Mouse (Mus musculus) forebrain, embryonic 11.5 days (tissue): Measurements from ENCODE around the gene Lztr1. TPM values are rescaled to one million over a fixed set of nuclear protein-coding genes. Genes with fewer than 3 reads are reported as not detected.
A peak's percentile ranks its signal among the peaks of the same experiment; 100 is the strongest.

Experiments used
- ATAC-seq: fragments of 200-750 bp; cut with Nextera tagmentation; replicated peaks from 2 replicates; pipeline ENCODE4 v1.8.0; 2017; ENCODE audit warnings: moderate TSS enrichment; ENCODE audit not compliant: low FRiP score
- DNase-seq: peaks from one replicate; pipeline ENCODE4 v3.0.0-alpha.2; 2017; ENCODE audit warnings: low spot score
- H3K27ac ChIP-seq: fragments of 300-500 bp; sonication (generic); 2 replicates; pipeline ENCODE4 v1.5.1; 2014; ENCODE audit warnings: low read depth, low read length
- H3K27me3 ChIP-seq: fragments of 300-500 bp; sonication (generic); 2 replicates; pipeline ENCODE4 v1.6.1; 2014; ENCODE audit warnings: mild to moderate bottlenecking, low read length, mixed read lengths; ENCODE audit not compliant: control insufficient read depth, insufficient read depth
- H3K36me3 ChIP-seq: fragments of 300-500 bp; sonication (generic); 2 replicates; pipeline ENCODE4 v1.6.1; 2014; ENCODE audit warnings: mild to moderate bottlenecking, low read length, moderate library complexity, mixed read lengths; ENCODE audit not compliant: control insufficient read depth, insufficient read depth
- H3K4me1 ChIP-seq: fragments of 300-500 bp; sonication (generic); replicated peaks from 2 replicates; pipeline ENCODE4 v1.6.1; 2014; ENCODE audit warnings: low read length, mixed read lengths; ENCODE audit not compliant: control insufficient read depth, insufficient read depth
- H3K4me2 ChIP-seq: fragments of 300-500 bp; sonication (generic); 2 replicates; pipeline ENCODE4 v1.6.1; 2014; ENCODE audit warnings: low read depth, mild to moderate bottlenecking, low read length, moderate library complexity, mixed read lengths; ENCODE audit not compliant: severe bottlenecking
- H3K4me3 ChIP-seq: fragments of 300-500 bp; sonication (generic); 2 replicates; pipeline ENCODE4 v1.5.1; 2014; ENCODE audit warnings: low read depth, low read length
- H3K9ac ChIP-seq: fragments of 300-500 bp; sonication (generic); 2 replicates; pipeline ENCODE4 v1.6.1; 2014; ENCODE audit warnings: low read length
- H3K9me3 ChIP-seq: fragments of 300-500 bp; sonication (generic); 2 replicates; pipeline ENCODE4 v1.6.1; 2016; ENCODE audit warnings: low read length, mixed read lengths; ENCODE audit not compliant: control insufficient read depth
- WGBS: fragments of 180-500 bp; shearing (Covaris S2); extraction: QIAGEN DNeasy Blood & Tissue Kit; methylation state at CpG from one replicate; pipeline ENCODE4 v1.1.7; 2014; 5-methylcytosine and 5-hydroxymethylcytosine counted together
- polyA plus RNA-seq: library from polyadenylated mRNA; unstranded; fragments of >200 nt; fragmentation: Nextera tagmentation; extraction: Ambion mirVana; gene quantifications from 2 replicates; pipeline ENCODE4 v1.2.1, GENCODE M21; 2014

Gene Lztr1
- polyA plus RNA-seq, 1 experiment from 2014 or later: 97.5 TPM

DNA sequence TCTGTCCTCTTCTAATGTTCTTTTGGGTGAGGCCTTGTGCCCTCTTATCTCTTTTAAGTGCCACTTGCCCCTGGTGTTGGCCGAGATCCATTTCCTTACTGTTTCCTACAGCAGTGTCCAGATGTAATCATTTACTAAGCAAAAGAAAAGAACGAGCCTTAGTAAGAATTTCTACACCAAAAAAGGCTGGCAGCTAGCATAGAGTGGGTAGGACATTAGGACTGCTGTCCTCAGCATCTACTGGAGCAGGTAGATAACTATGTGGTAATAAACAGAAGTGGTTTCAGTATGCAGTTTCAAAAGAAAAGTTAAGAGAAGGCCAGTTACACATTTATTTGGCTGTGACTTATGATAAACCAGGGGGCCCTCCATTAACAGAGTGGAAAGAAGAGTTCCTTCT lies 2.2 kb downstream of the Lztr1 start:
- Histone ChIP-seq H3K9ac (no peak overlapping the region), H3K27ac (no peak overlapping the region), H3K36me3 (no peaks in the 10 kb centered on the region; the same call in none of the 2 replicates), H3K4me1 (peaks cover 13% of the 10 kb centered on the region), H3K27me3 (no peaks in the 10 kb centered on the region), H3K4me2 (no peak overlapping the region), H3K4me3 (no peak overlapping the region), H3K9me3 (no peaks in the 10 kb centered on the region)
- no peak for ATAC-seq
- 92% methylated on average over 2 of the region's 2 CpGs for WGBS
- DNase-seq: no peak

DNA sequence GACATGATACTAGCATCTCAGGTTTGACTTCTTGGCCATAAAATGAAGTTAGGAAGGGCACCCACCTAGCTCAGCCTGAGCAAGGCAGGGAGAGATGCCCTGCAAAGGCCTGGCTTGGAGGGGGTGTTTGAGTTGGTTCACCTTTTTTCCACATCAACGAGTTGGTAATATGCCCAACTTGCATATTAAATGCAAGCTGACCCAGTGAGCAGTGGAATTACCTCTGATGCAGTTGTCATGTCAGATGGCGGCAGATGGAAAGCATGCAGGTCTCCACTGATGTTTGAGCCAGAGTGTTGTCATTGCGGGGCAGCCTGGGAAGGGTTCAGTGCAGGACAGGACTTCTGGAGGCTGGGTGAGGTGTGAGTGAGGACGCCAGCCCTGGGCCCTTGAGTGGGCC lies 2.9 kb downstream of the Lztr1 start:
- H3K9me3 ChIP-seq: no peaks in the 10 kb centered on the region
- ATAC-seq (no peak), DNase-seq (no peak)
- H3K36me3 ChIP-seq: no peaks in the 10 kb centered on the region; the same call in none of the 2 replicates
- H3K27me3 ChIP-seq: no peaks in the 10 kb centered on the region
- 86% methylated on average over 4 of the region's 4 CpGs for WGBS
- H3K9ac ChIP-seq: no peak overlapping the region
- no peak overlapping the region for H3K27ac ChIP-seq
- H3K4me3 ChIP-seq: no peak overlapping the region
- no peak overlapping the region for H3K4me2 ChIP-seq
- peaks cover 13% of the 10 kb centered on the region for H3K4me1 ChIP-seq

DNA sequence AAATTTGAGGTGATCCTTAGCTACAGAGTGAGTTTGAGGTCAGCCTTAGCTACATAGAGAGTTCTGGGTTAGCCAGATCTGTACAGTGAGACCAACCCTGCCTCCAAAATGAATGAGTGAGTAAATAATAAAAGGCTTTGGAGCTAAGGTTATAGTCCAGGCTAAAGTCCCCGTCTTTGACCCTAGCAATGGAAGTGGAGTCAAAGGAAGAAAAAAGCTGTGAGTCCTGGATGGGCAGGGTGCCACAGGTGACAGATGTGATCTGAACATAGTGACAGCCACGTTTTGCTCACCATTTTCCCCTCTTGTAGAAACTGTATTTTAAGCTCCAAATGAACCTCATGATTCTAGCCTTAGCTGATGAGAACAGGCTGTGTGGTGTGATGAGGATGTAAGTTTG lies 10.4 kb downstream of the Lztr1 start:
- 92% methylated on average over 2 of the region's 2 CpGs for WGBS
- Histone ChIP-seq H3K9ac (no peak overlapping the region), H3K36me3 (peaks cover 3% of the 10 kb centered on the region; the same call in 1 of the 2 replicates)

DNA sequence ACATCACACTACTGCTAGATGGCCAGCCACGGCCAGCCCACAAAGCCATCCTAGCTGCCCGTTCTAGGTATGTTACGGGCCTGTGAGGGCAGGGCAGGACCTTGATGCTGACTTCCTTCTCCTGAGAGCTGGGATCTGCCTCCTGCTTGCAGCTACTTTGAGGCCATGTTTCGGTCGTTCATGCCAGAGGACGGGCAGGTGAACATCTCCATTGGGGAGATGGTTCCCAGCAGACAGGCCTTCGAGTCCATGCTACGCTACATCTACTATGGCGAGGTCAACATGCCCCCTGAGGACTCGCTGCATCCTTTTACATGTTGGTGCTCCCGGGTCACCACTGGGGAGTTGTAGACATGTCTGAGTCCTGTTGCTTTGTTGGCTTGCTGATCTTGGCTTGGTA lies 15.7 kb downstream of the Lztr1 start:
- Histone ChIP-seq H3K36me3 (peaks cover 14% of the 10 kb centered on the region; the same call in 1 of the 2 replicates), H3K27ac (no peak overlapping the region), H3K4me1 (no peaks in the 10 kb centered on the region), H3K27me3 (no peaks in the 10 kb centered on the region), H3K9ac (no peak overlapping the region), H3K4me3 (no peak overlapping the region), H3K9me3 (no peaks in the 10 kb centered on the region), H3K4me2 (no peak overlapping the region)
- ATAC-seq (no peak), DNase-seq (peak; percentile 46)
- WGBS: 97% methylated on average over 11 of the region's 11 CpGs

More for the DNA sequence above, 10.4 kb downstream of the Lztr1 start:
- Histone ChIP-seq H3K4me2 (no peak overlapping the region), H3K27ac (no peak overlapping the region), H3K9me3 (no peaks in the 10 kb centered on the region), H3K4me3 (no peak overlapping the region), H3K27me3 (no peaks in the 10 kb centered on the region), H3K4me1 (no peaks in the 10 kb centered on the region)
- no peak for ATAC-seq
- peak; percentile 26 for DNase-seq

DNA sequence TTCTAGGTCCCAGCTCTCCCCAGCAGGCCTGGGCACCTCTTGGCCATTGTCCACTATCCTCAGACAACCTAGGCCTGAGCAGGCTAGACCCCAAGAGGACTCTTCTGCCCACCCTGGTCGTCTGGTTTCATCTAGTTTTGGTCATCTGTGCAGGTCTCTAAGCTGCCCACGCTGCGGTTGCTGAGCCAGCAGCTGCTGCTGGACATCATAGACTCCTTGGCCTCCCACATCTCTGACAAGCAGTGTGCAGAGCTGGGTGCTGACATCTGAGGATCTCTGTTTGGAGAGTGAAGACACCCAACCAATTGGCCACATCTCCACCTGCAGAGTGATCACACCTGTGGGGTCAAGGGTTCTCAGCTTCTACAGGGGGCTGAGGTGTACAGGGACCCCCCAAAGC lies 17.0 kb downstream of the Lztr1 start:
- Histone ChIP-seq H3K4me2 (no peak overlapping the region), H3K36me3 (peaks cover 14% of the 10 kb centered on the region; the same call in 1 of the 2 replicates), H3K4me3 (no peak overlapping the region), H3K4me1 (peaks cover 5% of the 10 kb centered on the region), H3K27ac (no peak overlapping the region), H3K27me3 (no peaks in the 10 kb centered on the region), H3K9ac (no peak overlapping the region), H3K9me3 (no peaks in the 10 kb centered on the region)
- ATAC-seq (no peak), DNase-seq (peak; percentile 48)
- whole genome bisulfite sequencing: 88% methylated on average over 3 of the region's 3 CpGs

DNA sequence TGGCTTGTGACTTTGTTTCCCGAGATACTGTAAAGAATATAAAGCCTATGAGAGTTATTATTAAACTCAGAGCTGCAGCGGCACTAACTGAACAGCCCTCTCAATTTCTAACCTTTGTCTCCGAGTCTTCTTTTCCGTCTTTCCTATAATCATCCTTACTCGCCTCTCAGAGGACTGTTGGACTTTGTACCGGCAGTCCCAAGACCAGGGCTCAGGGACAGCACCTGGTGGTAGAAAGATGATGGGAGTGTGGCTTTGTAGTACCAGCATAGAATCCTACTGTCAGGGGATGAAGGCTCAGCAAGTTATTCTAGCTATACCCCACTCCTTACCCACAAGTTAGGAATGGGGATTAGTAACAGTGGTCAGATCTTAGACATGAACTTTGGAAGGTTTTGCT lies 17.7 kb downstream of the Lztr1 start:
- no peak overlapping the region for H3K27ac ChIP-seq
- WGBS: 91% methylated on average over 6 of the region's 6 CpGs

DNA sequence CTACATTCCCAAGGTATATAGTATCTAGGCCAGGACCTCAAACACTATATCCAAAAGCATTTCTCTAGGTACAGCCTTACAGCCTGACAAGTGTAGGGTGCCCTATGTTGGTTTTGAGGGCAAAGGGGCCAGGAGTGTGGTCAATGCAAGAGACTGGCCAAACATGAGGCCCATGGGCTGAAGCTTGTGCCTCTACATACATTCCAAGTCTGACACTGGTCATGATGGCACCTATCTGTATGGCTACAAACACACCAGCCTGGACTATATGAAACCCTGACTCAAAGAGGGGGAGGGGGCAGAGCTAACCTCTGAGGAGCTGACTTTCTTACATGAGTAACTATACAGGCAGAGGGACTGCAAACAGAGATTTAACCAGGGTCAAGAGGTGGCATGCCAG lies 19.1 kb downstream of the Lztr1 start:
- DNase-seq (peak; percentile 35), ATAC-seq (no peak)
- no peak overlapping the region for H3K27ac ChIP-seq
- no peak overlapping the region for H3K4me3 ChIP-seq
- H3K36me3 ChIP-seq: peaks cover 14% of the 10 kb centered on the region; the same call in 1 of the 2 replicates
- H3K9ac ChIP-seq: no peak overlapping the region
- peaks cover 10% of the 10 kb centered on the region for H3K4me1 ChIP-seq
- no peaks in the 10 kb centered on the region for H3K27me3 ChIP-seq
- no peak overlapping the region for H3K4me2 ChIP-seq
- H3K9me3 ChIP-seq: no peaks in the 10 kb centered on the region

More for the DNA sequence above, 17.7 kb downstream of the Lztr1 start:
- no peak overlapping the region for H3K4me3 ChIP-seq
- DNase-seq (no peak), ATAC-seq (no peak)
- H3K9ac ChIP-seq: no peak overlapping the region
- H3K36me3 ChIP-seq: peaks cover 14% of the 10 kb centered on the region; the same call in 1 of the 2 replicates
- no peaks in the 10 kb centered on the region for H3K27me3 ChIP-seq
- peaks cover 5% of the 10 kb centered on the region for H3K4me1 ChIP-seq
- H3K9me3 ChIP-seq: no peaks in the 10 kb centered on the region
- H3K4me2 ChIP-seq: no peak overlapping the region

DNA sequence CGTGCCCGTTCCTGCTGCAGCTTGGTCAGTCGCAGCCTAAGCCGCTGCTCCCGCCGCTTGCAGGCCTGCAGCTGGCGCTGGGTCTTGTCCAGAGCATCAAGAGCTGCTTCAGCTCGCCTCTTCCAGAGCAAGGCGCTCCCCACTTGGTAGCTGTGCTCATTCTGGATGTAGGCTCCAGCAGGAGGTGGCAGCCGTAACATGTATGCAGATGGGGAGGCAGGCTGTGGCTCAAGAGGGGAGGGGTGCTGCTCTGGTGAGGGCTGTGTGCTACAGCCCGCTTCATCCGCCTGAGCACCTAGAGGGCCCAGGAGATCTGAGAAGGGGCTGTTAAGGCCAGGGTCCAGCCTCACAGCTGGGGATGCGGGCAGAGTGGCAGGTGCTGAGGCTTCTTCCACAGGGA lies 19.8 kb downstream of the Lztr1 start:
- DNase-seq (no peak), ATAC-seq (no peak)
- Histone ChIP-seq H3K4me3 (no peak overlapping the region), H3K27ac (no peak overlapping the region), H3K4me2 (no peak overlapping the region), H3K4me1 (peaks cover 10% of the 10 kb centered on the region), H3K9me3 (no peaks in the 10 kb centered on the region), H3K27me3 (no peaks in the 10 kb centered on the region), H3K36me3 (peaks cover 14% of the 10 kb centered on the region; the same call in 1 of the 2 replicates), H3K9ac (no peak overlapping the region)
- WGBS: 87% methylated on average over 13 of the region's 13 CpGs

DNA sequence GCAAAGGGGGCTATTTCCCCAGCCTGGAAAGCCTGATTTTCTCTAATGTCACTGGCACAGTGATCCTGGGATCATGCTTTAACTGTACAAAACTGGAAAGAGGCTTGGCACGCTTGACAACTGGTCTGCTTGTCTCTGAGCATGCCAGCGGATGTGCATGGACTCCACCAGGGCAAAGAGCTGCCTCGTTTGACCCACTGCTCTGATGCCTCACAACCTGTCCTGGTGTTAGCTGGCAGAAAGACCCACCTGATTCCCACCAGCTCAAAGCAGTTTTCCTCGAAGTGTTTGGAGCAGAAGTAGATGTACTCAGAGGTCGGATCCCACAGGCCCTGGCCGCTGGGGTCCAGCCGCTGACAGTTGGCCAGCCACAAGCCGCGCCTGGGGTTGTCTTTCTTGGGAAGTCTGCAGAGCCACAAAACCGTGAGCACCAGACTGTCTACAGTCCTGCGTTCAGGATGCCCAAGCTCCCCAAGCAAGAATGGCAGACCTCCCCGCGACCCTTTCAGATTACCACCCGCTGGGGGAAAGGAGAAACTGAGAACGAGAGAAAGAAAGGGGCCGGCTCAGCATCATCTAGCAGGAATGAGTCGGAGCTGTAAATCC lies 21.6 kb downstream of the Lztr1 start:
- ATAC-seq (peak; percentile 6; the same call in 1 of the 2 replicates), DNase-seq (peak; percentile 58)
- Histone ChIP-seq H3K9me3 (no peaks in the 10 kb centered on the region), H3K36me3 (peaks cover 8% of the 10 kb centered on the region; the same call in 1 of the 2 replicates), H3K4me2 (peak overlapping the region; percentile 67), H3K4me1 (peaks cover 10% of the 10 kb centered on the region), H3K4me3 (peak overlapping the region; percentile 64), H3K27me3 (no peaks in the 10 kb centered on the region), H3K27ac (peak overlapping the region; percentile 92), H3K9ac (peak overlapping the region; percentile 81)
- 18% methylated on average over 17 of the region's 17 CpGs for WGBS
